Mouse (Mus musculus): ENCODE measurements around the gene Slc25a34.

DNA sequence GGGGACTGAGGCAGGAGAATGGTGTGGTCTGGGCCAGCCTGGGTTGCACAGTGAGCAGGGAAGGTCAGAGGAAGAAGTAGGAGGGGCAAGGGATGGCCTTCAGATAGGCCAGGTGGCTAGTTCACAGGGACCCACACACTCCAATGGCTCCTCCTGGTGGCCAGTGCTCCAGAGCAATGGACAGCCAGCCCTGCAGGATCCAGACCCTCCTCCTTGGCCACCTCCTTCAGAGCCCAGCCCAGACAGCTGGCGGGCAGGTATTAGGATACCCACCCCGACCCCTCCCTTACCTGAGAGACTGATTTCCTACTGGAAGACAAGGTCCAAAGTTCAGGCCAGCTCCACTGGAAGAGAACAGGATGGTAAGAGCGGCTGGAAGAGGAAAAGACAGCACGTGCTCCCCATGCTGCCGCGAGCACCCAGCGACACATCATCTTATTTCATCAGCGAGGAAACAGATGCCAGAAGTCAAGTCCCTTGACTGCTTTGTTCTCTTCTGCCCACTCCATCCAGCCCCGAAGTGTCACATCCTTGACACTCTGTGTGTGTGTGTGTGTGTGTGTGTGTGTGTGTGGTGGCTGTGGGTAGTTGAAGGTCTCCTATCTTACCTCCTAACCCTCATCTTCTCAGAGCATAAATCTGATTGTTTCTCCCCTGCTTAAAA is 27.9 kb downstream of the Slc25a34 start:
- TF ChIP-seq MAX (IDR thresholded peaks at IDR 0.05; ENCODE audit: low read depth) = no peak
- TF ChIP-seq REST (IDR thresholded peaks at IDR 0.05; ENCODE audit: insufficient read depth, insufficient read length) = no peak
- no peak for TF ChIP-seq POLR2A (IDR thresholded peaks at IDR 0.05; ENCODE audit: insufficient read length, low read depth)

All from myocyte (in vitro differentiated cells).